Mouse (Mus musculus): Measurements from ENCODE around the gene Ankrd24.
"Not testable (repeated sequence)": the region's sequence is repeated elsewhere in the genome, so short reads cannot be mapped to it uniquely, and the experiment has no call there.

Ankrd24 gene

DNA sequence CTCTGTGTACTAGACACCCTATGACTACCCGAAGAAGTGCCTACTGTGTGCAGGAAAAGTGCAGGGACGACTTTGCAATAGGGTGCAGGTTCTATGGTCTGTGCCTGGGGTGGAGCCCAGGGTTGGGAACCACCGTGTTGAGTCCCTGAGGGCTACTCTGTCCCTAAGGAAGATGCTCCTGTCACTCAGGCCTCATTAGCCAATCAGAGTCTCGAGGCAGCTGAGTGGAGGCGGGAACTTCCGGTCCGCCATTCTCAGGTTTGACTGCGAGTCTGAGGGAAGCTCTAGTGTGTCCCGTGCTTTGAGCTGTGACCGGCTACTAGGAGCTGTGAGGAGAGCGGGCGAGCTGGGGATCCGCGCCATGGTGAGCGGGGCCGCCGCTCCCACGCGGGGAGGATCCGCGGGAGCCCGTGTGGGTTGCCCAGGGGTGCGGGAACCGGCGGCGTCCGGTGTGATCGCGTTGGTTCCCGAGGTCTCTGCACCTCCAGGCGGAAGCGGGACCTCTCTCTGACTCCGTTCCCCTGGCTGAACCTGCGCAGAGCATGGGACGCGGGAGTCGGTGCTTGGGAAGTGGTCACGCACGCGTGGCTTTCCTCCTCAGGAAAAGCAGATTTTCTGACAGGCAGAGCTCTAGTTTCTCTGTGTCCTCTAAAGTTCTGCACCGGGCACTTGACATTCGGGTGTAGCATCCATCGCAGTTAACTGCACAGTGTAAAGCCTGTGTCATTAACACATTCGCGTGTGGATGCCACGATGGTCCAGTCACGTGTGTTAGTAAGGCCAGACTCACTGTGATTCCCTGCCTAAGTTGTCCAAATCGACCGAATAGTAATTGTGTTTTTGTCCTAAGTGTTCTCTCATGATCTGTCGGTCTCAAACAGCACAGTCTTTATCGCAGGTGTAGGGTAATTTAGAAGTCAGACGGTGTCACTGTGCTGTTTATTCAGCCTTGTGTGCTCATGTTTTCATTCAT lies 20.7 kb downstream of the Ankrd24 start, which contains the start of gene Gm10778:
TSS of gene Gm10778 (plus strand) at position 257 of the 973 bp plus-strand sequence.
- not testable (repeated sequence) for TF ChIP-seq GATA4 (IDR thresholded peaks at IDR 0.05; ENCODE audit: insufficient replicate concordance, low read length)

DNA sequence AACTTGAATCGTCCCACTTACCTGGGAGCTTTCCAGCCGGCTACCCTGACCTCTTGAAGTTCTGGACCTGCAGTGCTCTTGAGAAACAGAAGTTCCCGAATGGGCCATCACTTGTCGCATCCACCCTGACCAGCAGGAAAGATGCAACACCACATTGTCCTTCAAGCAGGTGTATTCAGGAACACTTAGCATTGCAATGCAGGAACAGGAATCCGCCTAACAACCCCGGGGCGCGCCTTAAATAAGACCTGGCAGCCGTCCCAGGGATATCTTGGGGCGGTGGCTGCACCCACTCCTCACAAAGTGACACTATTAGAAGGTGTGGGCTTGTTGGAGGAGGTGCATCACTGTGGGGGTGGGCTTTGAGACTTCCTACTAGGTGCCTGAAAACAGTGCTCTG lies 26.8 kb downstream of the Ankrd24 start:
- TF ChIP-seq GATA4 (IDR thresholded peaks at IDR 0.05; ENCODE audit: insufficient replicate concordance, low read length): no peak

DNA sequence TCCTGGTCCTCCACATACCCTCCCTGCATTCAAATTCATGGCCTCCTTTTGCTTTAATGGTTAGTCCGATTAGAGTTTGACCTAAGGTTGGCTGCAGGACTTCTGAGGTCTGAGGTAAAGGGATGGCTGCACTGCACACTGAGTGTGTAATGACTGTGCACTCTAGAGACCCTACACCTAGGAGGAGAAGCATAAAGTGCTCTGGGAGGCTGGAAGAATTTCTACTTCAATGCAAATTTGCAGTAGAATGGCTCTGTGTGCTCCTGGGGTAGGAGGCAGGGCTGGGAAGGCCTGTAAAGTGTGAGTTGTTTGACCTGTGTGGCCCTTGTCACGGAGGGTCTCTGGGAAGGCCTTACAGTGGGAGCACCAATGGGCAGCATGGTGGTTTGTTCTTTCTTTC lies 27.8 kb downstream of the Ankrd24 start:
- no peak for TF ChIP-seq GATA4 (IDR thresholded peaks at IDR 0.05; ENCODE audit: insufficient replicate concordance, low read length)

Measured in liver, adult (tissue).